ENCODE assay signal across 27 mouse cellular contexts in the genomic region with DNA sequence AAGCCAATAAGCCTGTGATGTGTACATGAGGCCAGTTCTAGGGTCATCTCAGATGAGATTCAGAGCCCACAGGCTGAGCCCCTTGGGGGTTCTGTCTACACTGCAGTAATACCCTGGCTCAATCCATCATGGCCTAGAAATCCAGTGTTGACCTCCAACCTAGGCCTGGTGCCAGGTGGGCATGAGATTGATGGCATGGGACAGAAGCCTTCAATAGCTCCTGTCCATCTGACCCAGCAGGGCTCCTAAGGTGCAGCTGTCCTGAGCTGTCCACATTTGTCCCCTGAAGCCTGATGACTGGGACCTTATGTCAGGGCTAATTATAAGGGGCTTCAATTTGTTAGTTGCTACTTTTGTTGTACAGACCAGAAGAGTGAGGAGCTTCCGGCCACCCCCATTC.
A peak's percentile ranks its signal among the peaks of the same experiment; 100 is the strongest.
DNase-seq lines count a peak whose midpoint lies in the region; ATAC-seq and TF ChIP-seq lines count a peak whose summit lies in the region.
"Had no signal": no experiment of that assay in that cellular context is flagged by ENCODE, and none has a peak within 500 bp of the region (broad histone marks: within the 10 kb centered on the region; RNA-seq: fewer than 3 reads in every experiment).

No protein-coding gene starts in this region.

- peak overlapping the region; percentile 62 for H3K27ac ChIP-seq in layer of hippocampus, adult 2 months
- H3K27ac ChIP-seq: embryonic facial prominence, embryonic 15.5 days; heart, adult 2 months; hindbrain, embryonic 15.5 days; kidney, embryonic 15.5 days; liver, embryonic 14.5 days; midbrain, embryonic 10.5 days; midbrain, embryonic 15.5 days; neural tube, embryonic 15.5 days; stomach, embryonic 15.5 days had no signal

- no peak for TF ChIP-seq CTCF in layer of hippocampus, adult 2 months (conservative IDR thresholded peaks at IDR 0.05)

- H3K4me3 ChIP-seq in layer of hippocampus, adult 2 months: no peak overlapping the region
- H3K4me3 ChIP-seq: embryonic facial prominence, embryonic 15.5 days; heart, adult 2 months; heart, embryonic 12.5 days; hindbrain, embryonic 15.5 days; kidney, embryonic 15.5 days; midbrain, embryonic 10.5 days; midbrain, embryonic 15.5 days; neural tube, embryonic 15.5 days; stomach, embryonic 15.5 days had no signal

- DNase-seq in cerebellum, adult 11-12 months: peak; percentile 57
- no peak for DNase-seq in layer of hippocampus, adult 2 months (ENCODE audit: low spot score in 2 of 2)
- no peak for DNase-seq in layer of hippocampus, postnatal 36 days
- DNase-seq in cerebellum, adult 9-11 months: peak; percentile 58
- DNase-seq in lung, postnatal 36 days: no peak
- DNase-seq in urinary bladder, adult 18-20 months (ENCODE audit: low spot score in 2 of 2): no peak
- DNase-seq: adrenal gland, postnatal 10 days; gastrocnemius, postnatal 36 days; heart, adult 2 months; kidney, adult 18-20 months; kidney, postnatal 36 days; liver; lung, embryonic 14.5 days; lung, postnatal 14 days; retina, postnatal 1 day; right cerebral cortex, postnatal 14 days had no signal

- ATAC-seq in cerebellum, adult (ENCODE audit: insufficient number of reproducible peaks, low FRiP score, low TSS enrichment): no peak
- ATAC-seq: forebrain, embryonic 14.5 days; midbrain, embryonic 15.5 days had no signal

Comparison
In these comparisons a context has a peak if more than half of its experiments do, and no peak if none do; other contexts are left out.
1. DNase-seq: peak in cerebellum, adult 11-12 months (single experiment) and cerebellum, adult 9-11 months (single experiment); none in layer of hippocampus, adult 2 months (0 of 2), layer of hippocampus, postnatal 36 days (0 of 2), lung, postnatal 36 days (single experiment) and urinary bladder, adult 18-20 months (0 of 2).